Mouse (Mus musculus): ENCODE measurements around the gene Sptssa. TPM values are rescaled to one million over a fixed set of nuclear protein-coding genes. Genes with fewer than 3 reads are reported as not detected.
"Not testable (repeated sequence)": the region's sequence is repeated elsewhere in the genome, so short reads cannot be mapped to it uniquely, and the experiment has no call there.

Gene Sptssa
- polyA plus RNA-seq, 1 experiment from 2014 or later = 234 TPM

- no peak; the same call in 1 of the 2 replicates for ATAC-seq
- Histone ChIP-seq H3K9ac (ENCODE audit: low read depth, low read length) (no peak overlapping the region), H3K36me3 (ENCODE audit: control insufficient read depth, insufficient read depth, low read length) (peaks cover 2% of the 10 kb centered on the region; the same call in 1 of the 2 replicates), H3K4me2 (ENCODE audit: low read depth, low read length) (no peak overlapping the region), H3K27me3 (replicated peaks; ENCODE audit: control insufficient read depth, insufficient read depth, low read length) (no peaks in the 10 kb centered on the region), H3K4me1 (ENCODE audit: control insufficient read depth, insufficient read depth, low read length) (no peaks in the 10 kb centered on the region), H3K9me3 (ENCODE audit: control insufficient read depth, low read length) (no peaks in the 10 kb centered on the region), H3K27ac (ENCODE audit: low read length) (no peak overlapping the region), H3K4me3 (ENCODE audit: low read length) (no peak overlapping the region)
- WGBS = 24% methylated on average over 1 of the region's 1 CpGs
Measured at GRCm38 (mm10) chr12:54683182-54683581, 26.8 kb upstream of the Sptssa start.

GRCm38 (mm10) chr12:54676709-54677108 lies 20.3 kb upstream of the Sptssa start:
- Histone ChIP-seq H3K4me2 (ENCODE audit: low read depth, low read length) (no peak overlapping the region), H3K27ac (ENCODE audit: low read length) (no peak overlapping the region), H3K4me1 (ENCODE audit: control insufficient read depth, insufficient read depth, low read length) (no peaks in the 10 kb centered on the region), H3K27me3 (replicated peaks; ENCODE audit: control insufficient read depth, insufficient read depth, low read length) (no peaks in the 10 kb centered on the region), H3K9me3 (ENCODE audit: control insufficient read depth, low read length) (no peaks in the 10 kb centered on the region), H3K4me3 (ENCODE audit: low read length) (no peak overlapping the region), H3K36me3 (ENCODE audit: control insufficient read depth, insufficient read depth, low read length) (peaks cover 11% of the 10 kb centered on the region), H3K9ac (ENCODE audit: low read depth, low read length) (no peak overlapping the region)
- WGBS = 88% methylated on average over 9 of the region's 9 CpGs
- no peak for ATAC-seq

GRCm38 (mm10) chr12:54675396-54675795 lies 19.0 kb upstream of the Sptssa start:
- peaks cover 11% of the 10 kb centered on the region for H3K36me3 ChIP-seq (ENCODE audit: control insufficient read depth, insufficient read depth, low read length)
- 98% methylated on average over 4 of the region's 4 CpGs for WGBS
- no peak overlapping the region for H3K4me2 ChIP-seq (ENCODE audit: low read depth, low read length)

GRCm38 (mm10) chr12:54671262-54671661 lies 14.9 kb upstream of the Sptssa start:
- ATAC-seq = no peak
- Histone ChIP-seq H3K27me3 (replicated peaks; ENCODE audit: control insufficient read depth, insufficient read depth, low read length) (no peaks in the 10 kb centered on the region), H3K4me3 (ENCODE audit: low read length) (no peak overlapping the region), H3K27ac (ENCODE audit: low read length) (no peak overlapping the region), H3K9me3 (ENCODE audit: control insufficient read depth, low read length) (no peaks in the 10 kb centered on the region), H3K4me2 (ENCODE audit: low read depth, low read length) (no peak overlapping the region), H3K36me3 (ENCODE audit: control insufficient read depth, insufficient read depth, low read length) (peaks cover 4% of the 10 kb centered on the region), H3K4me1 (ENCODE audit: control insufficient read depth, insufficient read depth, low read length) (no peaks in the 10 kb centered on the region), H3K9ac (ENCODE audit: low read depth, low read length) (no peak overlapping the region)
- 82% methylated on average over 4 of the region's 4 CpGs for WGBS

More at GRCm38 (mm10) chr12:54675396-54675795, 19.0 kb upstream of the Sptssa start:
- Histone ChIP-seq H3K9me3 (ENCODE audit: control insufficient read depth, low read length) (no peaks in the 10 kb centered on the region), H3K4me1 (ENCODE audit: control insufficient read depth, insufficient read depth, low read length) (no peaks in the 10 kb centered on the region), H3K27ac (ENCODE audit: low read length) (no peak overlapping the region), H3K9ac (ENCODE audit: low read depth, low read length) (no peak overlapping the region), H3K27me3 (replicated peaks; ENCODE audit: control insufficient read depth, insufficient read depth, low read length) (no peaks in the 10 kb centered on the region), H3K4me3 (ENCODE audit: low read length) (no peak overlapping the region)
- no peak for ATAC-seq

GRCm38 (mm10) chr12:54668141-54668540 lies 11.8 kb upstream of the Sptssa start:
- Histone ChIP-seq H3K27ac (ENCODE audit: low read length) (no peak overlapping the region), H3K4me2 (ENCODE audit: low read depth, low read length) (no peak overlapping the region), H3K27me3 (replicated peaks; ENCODE audit: control insufficient read depth, insufficient read depth, low read length) (no peaks in the 10 kb centered on the region), H3K4me3 (ENCODE audit: low read length) (no peak overlapping the region), H3K9me3 (ENCODE audit: control insufficient read depth, low read length) (no peaks in the 10 kb centered on the region), H3K36me3 (ENCODE audit: control insufficient read depth, insufficient read depth, low read length) (no peaks in the 10 kb centered on the region), H3K9ac (ENCODE audit: low read depth, low read length) (no peak overlapping the region), H3K4me1 (ENCODE audit: control insufficient read depth, insufficient read depth, low read length) (no peaks in the 10 kb centered on the region)
- no peak for ATAC-seq
- 96% methylated on average over 1 of the region's 1 CpGs for WGBS

GRCm38 (mm10) chr12:54665526-54665925 lies 9.2 kb upstream of the Sptssa start:
- ATAC-seq = no peak
- Histone ChIP-seq H3K9me3 (ENCODE audit: control insufficient read depth, low read length) (no peaks in the 10 kb centered on the region), H3K4me1 (ENCODE audit: control insufficient read depth, insufficient read depth, low read length) (no peaks in the 10 kb centered on the region), H3K9ac (ENCODE audit: low read depth, low read length) (no peak overlapping the region), H3K4me2 (ENCODE audit: low read depth, low read length) (no peak overlapping the region), H3K27me3 (replicated peaks; ENCODE audit: control insufficient read depth, insufficient read depth, low read length) (no peaks in the 10 kb centered on the region), H3K36me3 (ENCODE audit: control insufficient read depth, insufficient read depth, low read length) (no peaks in the 10 kb centered on the region), H3K4me3 (ENCODE audit: low read length) (no peak overlapping the region), H3K27ac (ENCODE audit: low read length) (no peak overlapping the region)
- WGBS = 78% methylated on average over 6 of the region's 6 CpGs

GRCm38 (mm10) chr12:54661470-54661869 lies 5.1 kb upstream of the Sptssa start:
- H3K36me3 ChIP-seq (ENCODE audit: control insufficient read depth, insufficient read depth, low read length); H3K9ac ChIP-seq (ENCODE audit: low read depth, low read length); H3K9me3 ChIP-seq (ENCODE audit: control insufficient read depth, low read length); H3K4me3 ChIP-seq (ENCODE audit: low read length); H3K27me3 ChIP-seq (replicated peaks; ENCODE audit: control insufficient read depth, insufficient read depth, low read length); H3K27ac ChIP-seq (ENCODE audit: low read length); ATAC-seq; H3K4me2 ChIP-seq (ENCODE audit: low read depth, low read length); H3K4me1 ChIP-seq (ENCODE audit: control insufficient read depth, insufficient read depth, low read length): not testable (repeated sequence)
- 82% methylated on average over 5 of the region's 5 CpGs for WGBS

GRCm38 (mm10) chr12:54659901-54660300 lies 3.5 kb upstream of the Sptssa start:
- Histone ChIP-seq H3K9me3 (ENCODE audit: control insufficient read depth, low read length) (no peaks in the 10 kb centered on the region), H3K4me3 (ENCODE audit: low read length) (no peak overlapping the region), H3K9ac (ENCODE audit: low read depth, low read length) (no peak overlapping the region), H3K4me1 (ENCODE audit: control insufficient read depth, insufficient read depth, low read length) (peaks cover 7% of the 10 kb centered on the region), H3K27ac (ENCODE audit: low read length) (no peak overlapping the region), H3K27me3 (replicated peaks; ENCODE audit: control insufficient read depth, insufficient read depth, low read length) (no peaks in the 10 kb centered on the region), H3K4me2 (ENCODE audit: low read depth, low read length) (no peak overlapping the region), H3K36me3 (ENCODE audit: control insufficient read depth, insufficient read depth, low read length) (no peaks in the 10 kb centered on the region)
- no peak for ATAC-seq
- WGBS = 73% methylated on average over 3 of the region's 3 CpGs

- no peak for ATAC-seq
- Histone ChIP-seq H3K9ac (ENCODE audit: low read depth, low read length) (no peak overlapping the region), H3K4me2 (ENCODE audit: low read depth, low read length) (no peak overlapping the region), H3K36me3 (ENCODE audit: control insufficient read depth, insufficient read depth, low read length) (no peaks in the 10 kb centered on the region), H3K4me3 (ENCODE audit: low read length) (no peak overlapping the region), H3K9me3 (ENCODE audit: control insufficient read depth, low read length) (no peaks in the 10 kb centered on the region), H3K27me3 (replicated peaks; ENCODE audit: control insufficient read depth, insufficient read depth, low read length) (no peaks in the 10 kb centered on the region), H3K4me1 (ENCODE audit: control insufficient read depth, insufficient read depth, low read length) (peaks cover 20% of the 10 kb centered on the region), H3K27ac (ENCODE audit: low read length) (no peak overlapping the region)
- 74% methylated on average over 7 of the region's 7 CpGs for WGBS
Measured at GRCm38 (mm10) chr12:54658425-54659092, 2.2 kb upstream of the Sptssa start.

GRCm38 (mm10) chr12:54657951-54658350 lies 1.6 kb upstream of the Sptssa start:
- H3K4me1 ChIP-seq (ENCODE audit: control insufficient read depth, insufficient read depth, low read length) = peaks cover 24% of the 10 kb centered on the region
- no peaks in the 10 kb centered on the region for H3K27me3 ChIP-seq (replicated peaks; ENCODE audit: control insufficient read depth, insufficient read depth, low read length)
- H3K9me3 ChIP-seq (ENCODE audit: control insufficient read depth, low read length) = no peaks in the 10 kb centered on the region
- H3K4me2 ChIP-seq (ENCODE audit: low read depth, low read length) = no peak overlapping the region
- H3K4me3 ChIP-seq (ENCODE audit: low read length) = no peak overlapping the region
- no peaks in the 10 kb centered on the region for H3K36me3 ChIP-seq (ENCODE audit: control insufficient read depth, insufficient read depth, low read length)
- H3K27ac ChIP-seq (ENCODE audit: low read length) = no peak overlapping the region
- no peak for ATAC-seq
- whole genome bisulfite sequencing = 95% methylated on average over 5 of the region's 5 CpGs
- no peak overlapping the region for H3K9ac ChIP-seq (ENCODE audit: low read depth, low read length)
